Mouse (Mus musculus): ENCODE measurements at regions not wholly inside any gene's neighbourhood (a gene's known extent, or its start where the extent isn't known, plus 50 kb on each side); places are given as distances from the start of the nearest gene placed in this dataset.

DNA sequence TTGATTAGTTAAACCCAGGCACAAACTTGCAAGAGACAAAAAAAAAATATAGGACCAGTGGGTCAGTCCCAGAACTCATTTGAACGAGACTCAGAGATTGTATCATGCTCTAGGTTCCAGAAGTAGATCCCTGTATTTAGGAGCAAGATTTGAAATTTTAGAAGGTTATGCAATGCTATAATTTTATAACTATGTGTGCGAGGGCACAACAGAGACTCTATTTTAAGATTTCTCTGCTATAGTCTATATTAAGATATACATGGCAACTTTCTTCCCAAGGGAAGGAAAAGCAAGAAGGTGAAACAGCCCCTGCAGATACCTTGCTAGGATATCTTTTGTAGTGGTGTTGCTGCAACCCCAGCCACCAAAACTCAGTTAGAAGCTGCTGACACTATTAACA, 55.7 kb downstream of the Otor start:
- DNase-seq (ENCODE audit: low spot score in 2 of 2) = no peak

DNA sequence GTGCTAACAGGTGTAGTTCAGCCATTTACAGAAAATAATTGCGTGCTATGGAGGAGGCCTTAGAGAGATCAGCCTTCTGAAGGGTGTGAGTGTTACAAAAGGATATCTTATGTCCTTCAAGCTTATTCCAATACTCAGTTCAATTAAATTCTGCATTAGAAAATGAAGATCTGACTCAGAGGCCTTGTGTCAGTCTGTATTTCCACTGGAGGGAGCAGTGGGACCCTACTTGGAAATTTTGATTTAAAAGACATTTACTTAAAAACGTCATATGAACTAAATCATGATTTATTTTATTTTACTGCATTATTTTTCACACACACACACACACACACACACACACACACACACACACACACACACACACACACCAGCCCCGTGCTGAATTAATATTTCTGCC, 70.9 kb downstream of the Otor start:
- DNase-seq (ENCODE audit: low spot score in 2 of 2) = no peak

DNA sequence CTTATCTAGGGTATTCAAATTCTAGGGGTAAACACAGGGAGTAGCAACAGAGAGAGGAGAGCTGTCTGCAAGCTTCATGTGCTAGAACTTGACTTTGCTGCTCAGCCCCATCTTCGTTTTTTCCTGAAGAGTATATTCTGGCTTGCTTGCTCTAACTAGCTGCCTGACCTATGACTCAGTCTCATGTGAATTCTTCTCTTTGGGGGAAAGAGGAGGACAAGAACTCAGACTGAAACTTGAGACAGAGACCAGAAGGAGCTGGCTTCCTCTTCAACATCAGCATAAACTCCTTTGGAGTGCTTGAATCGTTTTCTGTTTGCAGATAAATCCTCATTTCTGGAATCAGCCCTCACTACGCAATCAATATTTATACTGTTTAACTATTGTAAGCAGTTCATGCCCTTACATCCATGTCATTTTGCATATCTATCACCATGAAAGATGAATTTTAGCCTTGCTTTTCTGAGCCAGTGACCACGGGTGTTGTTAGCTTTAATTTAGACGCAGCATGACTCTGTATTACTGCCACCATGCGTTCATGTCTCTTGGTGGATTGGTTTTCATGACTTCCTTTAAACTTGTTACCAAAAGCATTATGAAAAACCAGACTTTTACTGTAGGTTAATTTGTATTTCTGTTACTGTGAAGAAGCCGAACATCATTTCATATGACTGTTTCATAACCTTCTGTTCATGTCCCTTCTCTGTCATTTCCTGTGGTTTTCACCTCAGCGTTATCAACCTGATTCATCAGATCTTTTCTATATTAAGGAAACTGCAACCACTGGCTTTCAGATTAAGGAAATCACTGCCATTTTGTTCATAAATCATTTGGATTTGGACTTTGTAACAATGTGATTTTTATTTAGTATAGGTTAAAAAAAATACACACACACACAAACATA, 86.1 kb downstream of the Otor start:
- no peak for DNase-seq (ENCODE audit: low spot score in 2 of 2)

DNA sequence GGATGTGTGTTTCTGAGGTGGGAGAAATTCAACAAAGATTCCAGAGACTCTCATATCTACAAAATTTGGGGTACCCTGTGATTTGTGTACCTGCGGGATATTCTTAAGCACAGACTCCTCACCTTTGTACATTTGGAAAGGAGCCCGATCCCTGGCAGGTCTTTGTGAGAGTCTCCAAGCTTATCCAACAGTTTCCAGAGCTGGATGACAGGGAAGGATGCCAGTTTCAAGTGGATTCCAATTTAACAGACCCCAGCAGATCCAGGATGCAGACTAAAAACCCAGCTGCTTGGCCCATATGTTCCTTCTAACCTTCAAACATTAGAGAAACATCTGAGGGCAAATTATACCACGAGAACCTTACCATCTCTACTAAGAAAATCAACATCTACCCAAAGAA, 88.5 kb downstream of the Otor start:
- no peak for DNase-seq (ENCODE audit: low spot score in 2 of 2)

DNA sequence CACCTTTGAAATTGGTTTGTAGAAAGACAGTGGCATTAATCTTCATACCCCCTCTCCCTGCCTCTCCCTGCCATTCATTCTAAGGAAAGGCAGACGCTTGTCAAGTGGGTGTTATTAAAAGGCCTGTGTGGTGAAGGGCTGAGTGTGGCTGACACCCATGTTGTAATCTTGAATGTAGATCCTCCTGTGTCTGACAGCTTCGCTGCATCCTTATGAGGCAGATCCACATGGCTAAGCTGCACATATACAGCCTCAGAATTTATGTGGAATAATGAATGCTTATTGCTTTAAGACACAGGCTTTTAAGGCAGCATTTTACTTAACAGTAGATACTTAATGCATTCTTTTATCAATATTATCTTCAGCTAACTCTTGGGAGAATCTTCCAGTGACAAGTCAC, 92.4 kb downstream of the Otor start:
- no peak for DNase-seq (ENCODE audit: low spot score in 2 of 2)

DNA sequence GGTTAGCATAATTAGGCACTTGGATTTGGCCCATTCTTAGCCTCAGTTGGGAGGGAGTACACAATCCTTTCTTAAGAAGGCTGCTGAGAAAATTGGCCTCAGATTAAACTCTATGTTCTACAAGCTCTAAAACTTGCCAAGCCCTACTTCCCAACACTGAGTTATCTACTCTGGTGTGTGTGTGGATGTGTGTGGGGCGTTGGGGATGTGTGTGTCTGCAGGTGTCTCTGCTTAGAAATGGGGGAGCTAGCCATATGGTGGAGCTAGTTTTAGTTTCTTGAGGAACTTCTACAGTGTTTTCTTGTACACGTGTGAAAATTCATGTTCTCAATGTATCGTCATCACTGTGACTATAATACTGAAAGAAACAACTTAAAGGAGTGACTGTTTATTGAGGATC, 106.3 kb downstream of the Otor start:
- no peak for DNase-seq (ENCODE audit: low spot score in 2 of 2)

DNA sequence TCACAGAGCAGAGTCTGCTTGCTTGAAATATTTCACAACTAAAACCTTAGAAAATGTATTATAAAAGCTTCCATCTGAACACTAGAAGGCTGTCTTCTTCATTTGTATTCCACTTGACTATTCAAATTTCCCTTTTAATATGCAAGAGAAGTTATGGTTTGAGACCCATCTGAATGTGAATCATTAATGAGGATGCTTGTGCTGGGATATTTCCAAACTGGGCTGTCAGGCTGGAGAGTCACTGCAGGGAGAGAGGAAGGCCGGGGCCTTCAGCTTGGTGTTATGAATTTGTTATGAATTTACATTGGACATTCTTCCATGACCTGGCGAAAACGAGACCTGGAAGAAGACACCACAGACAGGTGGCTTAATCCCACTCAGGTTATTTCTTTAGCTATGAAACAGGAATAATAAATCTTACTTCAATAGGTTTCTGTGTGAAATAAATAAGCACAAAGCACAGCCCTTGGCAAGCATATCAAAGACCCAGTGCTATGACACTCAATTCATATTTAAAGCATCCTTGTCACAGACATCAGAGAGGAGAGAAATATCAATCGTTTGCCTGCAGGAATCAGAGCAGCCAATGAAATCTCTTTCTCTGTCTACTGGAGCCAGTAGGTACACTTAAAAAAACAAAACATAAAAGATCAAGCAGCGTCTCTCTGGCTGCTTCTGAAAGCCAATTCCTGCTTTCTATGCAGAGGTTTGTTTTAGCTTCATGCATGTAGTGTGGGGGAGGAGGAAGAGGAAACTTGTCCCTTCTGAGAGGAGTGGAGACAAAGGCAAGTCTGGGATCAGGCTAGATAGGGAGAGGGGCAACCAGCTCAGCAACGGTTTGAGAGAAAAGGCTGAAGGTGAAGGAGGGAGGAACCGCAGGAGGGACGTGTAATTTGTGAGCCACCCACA, 114.2 kb downstream of the Otor start:
- no peak for DNase-seq (ENCODE audit: low spot score in 2 of 2)

DNA sequence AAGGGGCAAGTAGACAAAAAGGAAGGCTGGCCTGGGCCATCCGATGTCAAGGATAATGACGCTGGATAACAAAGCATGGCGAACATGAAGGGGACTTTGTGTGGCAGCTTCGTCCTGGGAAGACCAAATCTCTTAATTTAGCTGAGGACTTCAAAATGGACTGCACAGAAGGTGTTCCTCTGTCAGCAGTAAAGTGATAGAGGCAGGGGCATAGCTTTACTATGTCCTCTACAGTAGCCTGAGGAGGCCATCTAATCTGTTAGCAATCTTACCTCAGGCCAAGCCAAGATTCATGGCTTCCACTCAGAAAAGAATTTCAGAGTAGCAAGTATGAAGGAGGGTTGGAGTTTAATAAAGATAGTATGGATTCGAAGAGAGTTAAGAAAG, 114.9 kb downstream of the Otor start:
- no peak for DNase-seq (ENCODE audit: low spot score in 2 of 2)

DNA sequence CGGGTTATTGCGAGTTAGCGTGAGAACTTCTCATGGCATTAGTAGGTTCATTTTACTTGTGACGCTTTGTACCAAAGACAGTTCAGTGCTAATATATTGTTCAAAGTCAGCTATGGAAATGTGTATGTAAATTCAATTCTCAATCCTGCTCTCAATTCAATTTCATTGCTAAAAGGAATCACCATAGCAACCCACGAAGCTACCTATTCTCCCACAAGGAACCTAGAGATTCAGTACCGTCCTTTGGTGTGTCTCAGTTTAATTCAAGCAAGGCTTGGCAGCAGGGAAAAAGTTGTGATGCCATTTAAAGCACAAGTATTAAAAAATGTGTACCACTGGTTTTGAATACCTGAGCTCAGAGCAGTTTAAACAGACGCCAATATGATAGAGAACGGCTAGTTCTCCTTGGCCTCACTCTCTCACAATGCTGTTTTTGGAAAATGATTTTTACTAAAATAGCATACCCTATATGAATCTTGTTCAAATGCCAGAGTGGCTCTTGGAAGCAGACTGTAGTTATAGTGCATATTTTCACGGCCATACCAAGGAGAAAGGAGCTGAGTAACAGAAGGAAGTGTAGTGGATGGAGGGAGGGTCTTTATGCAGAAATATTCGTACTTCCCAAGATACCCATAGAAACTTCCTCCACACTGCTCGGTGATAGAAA, 121.4 kb downstream of the Otor start:
- DNase-seq (ENCODE audit: low spot score in 2 of 2) = no peak

DNA sequence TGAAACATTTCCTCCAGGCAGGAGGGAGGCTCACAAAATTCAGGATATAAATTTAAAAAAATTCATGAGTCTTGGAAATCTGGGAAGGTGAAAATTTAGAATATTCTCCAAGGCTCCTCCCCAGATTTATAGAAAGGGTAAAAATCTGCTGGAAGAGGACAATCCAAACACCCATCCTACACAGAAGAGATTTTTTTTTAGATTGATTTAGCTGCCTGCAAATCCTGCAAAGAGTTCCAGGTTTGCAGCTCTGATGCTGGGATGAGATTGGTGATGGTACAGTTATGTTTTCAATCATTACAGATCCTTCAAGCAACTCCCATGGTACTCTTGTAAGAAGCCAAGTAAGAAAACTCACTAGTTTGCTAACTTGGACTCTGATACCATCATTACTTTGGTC, 127.8 kb downstream of the Otor start:
- DNase-seq (ENCODE audit: low spot score in 2 of 2) = no peak

DNA sequence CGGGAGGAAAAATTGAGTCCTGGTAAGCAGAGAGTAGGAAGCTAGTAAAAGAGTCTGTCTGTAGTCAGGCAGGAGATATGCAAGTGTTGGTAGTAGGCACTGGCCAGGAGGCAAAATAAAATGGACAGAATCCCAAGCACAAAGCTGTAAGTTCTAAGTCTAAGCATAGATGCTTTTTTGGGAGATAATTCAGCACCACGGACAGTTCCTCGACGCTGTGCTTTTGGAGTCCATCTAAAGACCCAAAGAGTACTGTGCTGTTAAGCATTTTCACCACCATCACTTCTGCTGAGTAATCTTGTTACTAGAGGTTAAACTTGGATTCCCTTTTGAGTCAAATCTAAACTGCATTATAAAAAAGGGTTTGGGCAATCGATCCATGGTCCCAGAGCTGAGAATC, 128.9 kb downstream of the Otor start:
- DNase-seq (ENCODE audit: low spot score in 2 of 2) = no peak

DNA sequence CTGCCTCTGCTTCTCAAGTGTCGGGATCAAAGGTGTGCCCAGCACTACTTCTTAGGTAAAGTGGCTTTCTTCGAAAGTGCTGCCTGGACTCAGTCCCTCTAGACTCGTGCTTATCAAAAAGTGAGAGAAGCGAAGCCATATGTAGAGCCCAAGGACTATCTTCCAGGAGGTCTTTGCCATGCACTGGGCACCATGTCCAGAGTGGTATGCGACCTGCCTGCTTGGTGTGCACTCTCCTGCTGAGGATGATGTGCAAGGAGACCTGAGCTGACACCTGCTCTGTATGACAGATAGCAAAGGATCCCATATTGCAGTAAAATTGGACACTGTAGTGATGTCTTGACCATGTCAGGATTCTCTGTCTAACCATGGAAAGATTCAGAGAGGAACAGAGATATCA, 139.0 kb downstream of the Otor start:
- no peak for DNase-seq (ENCODE audit: low spot score in 2 of 2)

DNA sequence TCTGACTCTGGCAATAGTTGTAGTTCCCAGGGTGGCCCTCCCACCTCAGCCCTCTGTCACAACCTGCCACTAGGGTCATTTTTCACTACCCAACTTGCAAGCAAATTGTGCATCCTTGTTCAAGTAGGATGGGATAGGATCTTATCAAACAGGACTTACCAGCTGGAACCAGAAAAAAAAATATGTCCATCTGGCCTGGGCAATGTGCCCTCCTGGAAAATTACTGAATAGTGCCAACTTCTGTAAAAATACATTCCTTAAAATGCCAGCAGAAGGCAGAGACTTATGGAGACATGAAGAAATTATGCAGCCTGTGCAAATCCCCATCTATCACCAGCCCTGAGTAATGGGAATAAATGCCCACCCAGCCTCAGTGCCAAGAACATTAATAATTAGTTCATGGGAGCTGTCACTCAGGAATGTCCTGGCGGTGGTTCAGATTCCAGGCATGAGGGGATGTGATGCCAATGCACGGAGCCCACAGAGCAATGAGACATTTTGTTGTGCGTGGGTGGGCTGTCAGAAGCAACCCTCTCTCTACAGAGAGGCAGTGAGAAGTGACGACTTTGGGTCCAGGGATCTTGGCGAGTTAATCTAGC, 139.6 kb downstream of the Otor start:
- peak in 1 of 2 experiments; percentile 7 for DNase-seq (ENCODE audit: low spot score in 2 of 2)

DNA sequence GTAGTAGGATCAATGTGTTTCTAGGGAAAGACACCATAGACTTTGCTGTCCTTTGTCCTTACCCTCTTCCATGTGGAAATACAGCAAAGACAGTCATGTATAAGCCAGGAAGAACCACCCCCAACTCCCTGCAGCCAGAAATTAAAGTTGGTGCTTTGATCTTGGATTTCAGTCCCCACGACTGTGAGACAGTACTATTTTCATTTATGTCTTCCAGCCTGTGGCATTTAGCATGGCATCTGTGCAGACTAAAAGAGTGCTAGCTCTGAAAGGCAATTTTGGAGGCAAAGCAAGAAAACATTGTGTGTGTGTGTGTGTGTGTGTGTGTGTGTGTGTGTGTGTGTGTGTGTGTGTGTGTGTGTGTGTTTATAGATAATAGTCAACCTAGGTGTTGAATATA, 144.1 kb downstream of the Otor start:
- no peak for DNase-seq (ENCODE audit: low spot score in 2 of 2)

DNA sequence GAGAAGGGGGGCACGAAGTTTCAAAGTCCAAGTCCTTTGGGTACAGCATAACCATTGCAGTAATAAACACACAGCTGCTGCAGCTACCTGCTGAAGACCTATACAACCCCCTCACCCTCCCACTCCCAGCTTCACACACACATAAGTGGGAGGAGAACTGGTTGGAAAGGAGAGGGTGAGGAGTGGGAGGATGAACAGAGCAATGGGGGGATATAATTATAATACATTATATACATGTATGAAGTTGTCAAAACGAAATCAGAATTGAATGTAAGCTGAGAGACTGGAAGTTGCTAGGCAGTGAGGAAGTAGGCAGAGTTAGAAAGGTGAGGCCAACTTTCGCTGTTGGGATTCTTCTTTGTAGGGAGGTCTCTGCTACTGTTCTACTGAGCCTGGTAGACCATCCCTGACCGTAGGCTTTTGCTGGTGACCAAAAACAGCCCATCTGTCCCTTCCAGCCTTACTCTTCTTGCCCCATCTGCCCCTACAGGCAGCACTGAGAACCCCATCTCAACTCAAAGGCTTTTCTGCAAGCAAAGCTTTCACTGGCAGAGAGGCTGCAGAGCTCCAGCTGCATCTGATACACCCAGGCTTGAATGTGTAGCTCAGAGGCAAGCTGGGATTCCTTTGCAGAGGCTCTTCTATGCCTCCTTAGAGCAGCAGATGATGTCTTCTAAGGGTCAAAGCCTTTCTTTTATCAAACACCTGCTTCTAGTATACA, 146.3 kb downstream of the Otor start:
- no peak for DNase-seq (ENCODE audit: low spot score in 2 of 2)

DNA sequence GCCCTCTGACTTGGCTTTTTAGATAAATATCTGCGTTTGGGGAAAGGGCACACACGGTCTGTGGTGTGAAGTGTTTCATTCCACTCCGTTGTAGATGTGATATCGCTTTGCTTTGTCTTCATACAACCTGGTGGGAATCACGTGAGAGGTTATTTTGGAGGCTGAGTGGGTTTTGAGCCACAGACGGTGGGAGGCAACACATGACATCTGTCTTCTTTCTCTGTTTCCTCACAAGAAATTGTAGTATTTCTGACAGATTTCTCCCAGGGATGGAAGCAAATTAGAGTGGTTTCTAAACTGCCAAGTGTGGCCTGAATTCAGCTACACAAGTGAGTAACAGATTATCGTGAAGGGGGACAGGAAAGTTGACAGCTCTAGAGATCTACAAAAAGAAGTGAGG, 155.5 kb downstream of the Otor start:
- no peak for DNase-seq (ENCODE audit: low spot score in 2 of 2)

DNA sequence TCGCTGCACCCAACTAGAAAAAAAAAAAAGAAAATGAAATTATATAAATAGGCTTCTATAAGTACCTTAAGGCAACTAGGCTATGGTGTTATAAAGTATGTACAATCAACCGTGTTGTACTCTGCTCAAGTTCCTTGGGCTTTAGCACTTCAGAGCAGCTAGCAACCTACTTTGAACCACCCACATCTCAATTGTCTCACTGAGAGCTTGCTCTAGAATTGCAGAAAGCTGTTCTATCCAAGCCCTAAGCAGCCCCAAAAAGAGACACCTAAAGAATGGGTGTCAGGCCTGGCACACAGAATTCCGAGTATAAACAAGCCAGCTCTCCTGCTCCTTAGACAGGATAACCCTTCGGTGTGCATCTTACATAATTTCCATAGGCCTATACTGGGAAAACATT, 162.0 kb downstream of the Otor start:
- DNase-seq (ENCODE audit: low spot score in 2 of 2) = no peak

DNA sequence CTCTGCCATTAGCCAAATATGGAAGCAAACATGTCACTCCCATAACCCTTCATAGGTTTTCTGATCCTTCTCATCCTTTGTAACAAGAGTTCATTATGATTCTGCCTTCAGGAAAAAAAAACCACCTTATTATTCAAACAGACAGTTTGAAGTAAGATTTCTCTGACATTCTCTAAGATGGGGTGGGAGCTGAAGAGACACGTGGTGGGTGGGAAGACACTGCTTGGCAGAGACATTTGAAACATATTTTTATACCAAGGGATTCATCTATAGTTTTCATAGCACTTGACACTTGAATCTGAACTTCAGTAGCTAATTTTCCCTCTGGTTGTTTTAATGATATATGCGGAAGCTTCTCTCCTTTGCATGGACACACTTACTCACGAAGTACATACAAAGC, 165.5 kb downstream of the Otor start:
- DNase-seq (ENCODE audit: low spot score in 2 of 2) = no peak

DNA sequence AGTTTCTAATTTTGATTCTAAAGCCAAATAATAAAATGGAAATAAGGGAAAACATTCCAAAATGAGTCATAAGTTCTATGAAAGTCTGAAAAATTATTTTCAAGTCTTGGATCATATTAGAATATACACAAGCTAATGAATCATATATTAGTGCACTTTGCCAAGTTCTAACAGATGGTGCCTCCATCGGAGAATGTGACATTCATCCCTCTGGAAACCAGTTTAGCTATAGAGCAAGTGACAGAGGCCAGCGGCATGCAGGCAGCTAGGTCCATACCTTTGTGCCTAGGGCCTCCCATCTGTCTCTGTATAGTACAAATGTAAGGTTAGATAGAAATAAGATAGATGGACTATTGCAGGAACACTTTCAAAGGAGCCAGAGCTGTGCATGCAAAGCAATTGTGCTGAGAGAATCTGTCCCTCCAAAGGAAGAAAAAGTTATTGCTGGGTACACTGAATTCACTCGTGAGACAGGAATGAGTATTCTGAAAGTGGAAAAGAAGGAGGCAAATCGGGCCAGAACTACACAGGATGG, 167.9 kb downstream of the Otor start:
- no peak for DNase-seq (ENCODE audit: low spot score in 2 of 2)

DNA sequence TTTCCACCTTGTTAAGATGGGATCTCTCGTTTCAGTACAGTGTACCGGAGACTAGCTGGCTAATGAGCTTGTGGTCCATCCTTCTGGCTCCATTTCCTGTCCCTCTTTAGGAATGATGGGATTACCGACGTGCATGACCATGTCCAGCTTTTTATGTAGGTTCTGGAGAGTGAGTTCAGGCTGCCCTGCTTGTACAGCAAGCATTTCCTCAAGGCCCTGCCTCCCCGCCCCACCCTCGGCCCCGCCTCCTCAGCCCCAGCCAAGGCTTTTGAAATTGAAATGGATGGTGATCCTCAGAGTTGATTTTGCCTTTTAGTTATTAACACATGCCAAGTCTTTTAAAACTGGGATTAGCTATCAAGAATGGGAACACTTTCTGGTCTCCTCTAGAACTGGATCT, 190.8 kb downstream of the Otor start:
- DNase-seq (ENCODE audit: low spot score in 2 of 2) = no peak

DNA sequence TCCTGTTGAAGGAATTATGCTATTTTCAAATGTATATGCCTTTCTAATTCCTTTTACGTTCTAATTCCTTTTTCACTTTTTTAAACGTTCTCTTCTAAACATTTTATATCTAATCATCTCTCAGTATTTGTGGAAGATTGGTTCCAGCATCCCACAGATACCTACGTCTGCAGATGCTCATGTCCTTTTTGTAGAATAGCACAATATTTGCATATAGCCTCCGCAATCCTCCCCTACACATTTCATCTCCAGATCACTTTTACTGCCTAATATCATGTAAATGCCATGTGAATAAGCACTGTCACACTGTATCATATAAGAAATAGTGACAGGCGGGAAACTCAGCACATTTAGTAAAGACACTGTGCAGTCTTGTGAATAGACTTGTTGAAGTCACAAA, 192.6 kb downstream of the Otor start:
- DNase-seq (ENCODE audit: low spot score in 2 of 2) = no peak

Measured in gastrocnemius, postnatal 4 days (tissue).